Mouse (Mus musculus): ENCODE results near the gene Pbp2.

The Pbp2 gene

GRCm38 (mm10) chr6:135302421-135303125 lies 7.6 kb downstream of the Pbp2 start:
- no peak for DNase-seq (ENCODE audit: extremely low read depth, low read depth, low spot score)

- DNase-seq (ENCODE audit: extremely low read depth, low read depth, low spot score), result no peak
These were observed 9.7 kb downstream of the Pbp2 start for GRCm38 (mm10) chr6:135300469-135300868.

DNA sequence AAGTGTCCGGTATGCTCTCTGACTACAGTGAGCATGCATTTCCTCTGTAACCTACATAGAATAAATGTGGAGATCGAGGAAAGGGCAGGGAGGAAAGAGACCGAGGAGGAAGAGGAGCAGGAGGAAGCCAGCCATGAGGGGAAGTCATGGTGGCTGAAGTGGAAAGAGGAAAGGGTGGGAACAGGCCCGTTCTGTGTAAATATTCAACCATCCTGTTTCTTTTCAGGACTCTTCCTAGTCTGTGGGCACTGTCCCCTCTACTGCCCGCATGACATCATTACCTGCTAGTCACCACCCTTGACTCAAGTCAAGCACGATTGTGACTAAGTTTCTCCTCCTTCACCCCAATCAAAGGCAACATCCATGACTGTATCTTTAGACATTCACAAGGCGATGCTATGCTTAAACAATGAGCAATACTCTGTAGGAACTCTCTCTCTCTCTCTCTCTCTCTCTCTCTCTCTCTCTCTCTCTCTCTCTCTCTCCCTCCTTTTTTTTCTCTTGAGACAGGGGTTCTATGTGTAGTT lies 11.1 kb downstream of the Pbp2 start:
- no peak for DNase-seq (ENCODE audit: extremely low read depth, low read depth, low spot score)

- no peak for DNase-seq (ENCODE audit: extremely low read depth, low read depth, low spot score)
These were observed 12.6 kb downstream of the Pbp2 start for GRCm38 (mm10) chr6:135297570-135297969.

- DNase-seq (ENCODE audit: extremely low read depth, low read depth, low spot score), result no peak
These were observed 13.9 kb downstream of the Pbp2 start for GRCm38 (mm10) chr6:135296267-135296666.

DNA sequence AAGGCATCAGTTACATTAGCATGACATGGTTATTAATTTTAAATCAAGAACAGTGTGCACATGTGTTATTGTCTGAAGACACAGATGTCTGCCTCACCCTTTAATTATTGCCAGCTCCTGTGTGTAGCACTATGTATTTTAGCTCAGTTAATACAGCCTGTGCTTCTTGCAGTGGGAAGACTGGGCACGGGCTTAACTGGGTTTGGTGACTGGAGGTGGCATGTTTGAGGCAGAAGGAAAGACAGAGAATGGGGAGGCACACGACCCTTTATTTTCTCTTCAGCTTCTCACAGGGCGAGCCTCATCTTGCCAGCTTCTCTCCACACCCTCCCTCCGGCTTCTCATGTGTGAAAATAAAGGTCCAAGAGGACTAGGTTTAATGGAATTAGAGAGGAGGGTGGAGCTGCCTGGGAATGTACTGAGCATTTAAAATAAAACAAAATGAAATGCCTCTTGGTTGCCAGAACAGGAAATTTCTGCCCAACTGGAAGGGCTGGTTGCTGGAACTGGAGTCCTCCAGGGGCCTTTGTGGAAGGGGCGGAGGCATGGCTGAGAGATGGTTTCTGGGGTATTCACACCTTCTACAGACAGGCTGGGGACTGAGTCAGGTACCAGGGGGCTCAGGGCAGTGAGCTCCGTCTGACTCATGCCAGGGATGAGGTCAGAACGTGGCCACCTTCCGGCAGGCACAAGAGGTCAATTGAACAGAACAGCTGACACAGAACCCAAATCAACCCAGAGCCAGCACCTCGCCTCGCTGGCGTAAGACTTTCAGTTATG lies 14.9 kb downstream of the Pbp2 start:
- peak; percentile 46 for DNase-seq (ENCODE audit: extremely low read depth, low read depth, low spot score)

DNA sequence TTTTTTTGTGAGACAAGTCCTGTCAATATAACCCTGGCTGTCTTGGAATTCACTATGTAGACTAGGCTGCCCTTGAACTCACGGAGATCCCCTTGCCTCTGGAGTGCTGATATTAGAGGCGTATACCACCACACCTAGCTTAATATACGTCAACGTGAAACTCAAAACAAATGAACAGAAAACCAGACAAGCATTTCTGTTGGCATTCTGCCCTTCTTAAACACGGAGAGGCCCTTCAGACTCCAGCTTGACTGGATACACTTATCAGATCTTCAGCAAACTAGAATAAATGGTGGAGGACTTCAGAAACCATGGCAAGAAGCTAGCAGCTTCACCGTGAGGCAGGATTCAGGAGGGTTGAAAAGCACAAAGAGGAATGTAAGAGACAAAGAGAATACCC lies 16.1 kb downstream of the Pbp2 start:
- DNase-seq (ENCODE audit: extremely low read depth, low read depth, low spot score), result no peak

DNA sequence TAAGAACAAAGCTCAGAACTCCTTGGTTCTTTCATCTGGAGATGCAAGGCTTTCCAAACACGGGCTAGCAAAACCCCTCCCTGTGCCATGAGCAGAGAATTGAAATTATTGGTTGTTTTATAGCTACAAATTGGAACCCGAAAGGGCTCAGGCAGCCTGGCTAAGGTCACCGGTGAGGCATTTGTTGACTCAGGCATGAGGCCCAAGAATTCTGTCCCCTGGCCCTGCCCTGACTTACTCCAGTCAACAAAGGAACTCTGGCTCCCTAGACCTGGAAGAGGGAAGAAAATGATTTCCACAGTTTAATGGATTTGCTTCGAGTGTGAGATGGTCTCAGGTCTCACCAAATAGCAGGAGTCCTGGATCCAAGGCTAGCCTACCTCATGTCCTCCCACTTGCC lies 17.8 kb downstream of the Pbp2 start:
- DNase-seq (ENCODE audit: extremely low read depth, low read depth, low spot score), result no peak

DNA sequence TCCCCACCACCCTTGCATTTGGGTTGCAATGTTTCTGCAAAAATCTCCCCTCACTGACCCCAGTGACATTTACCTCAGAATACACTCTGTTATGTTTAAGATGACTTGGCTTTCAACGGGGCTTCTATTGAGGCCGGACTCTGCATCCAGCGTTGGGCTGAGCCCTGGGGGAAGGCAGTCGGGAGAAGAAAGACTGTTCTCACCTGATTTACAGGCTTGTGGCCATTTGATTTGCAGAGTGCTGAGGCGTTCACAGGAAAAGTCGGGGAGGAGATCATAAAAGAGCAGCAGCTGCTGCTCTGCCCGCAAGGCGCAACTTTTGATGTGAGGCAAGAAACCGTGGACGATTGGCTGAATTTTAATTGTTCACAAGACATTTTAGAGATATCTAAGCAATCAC lies 30.3 kb downstream of the Pbp2 start:
- no peak for DNase-seq (ENCODE audit: extremely low read depth, low read depth, low spot score)

DNA sequence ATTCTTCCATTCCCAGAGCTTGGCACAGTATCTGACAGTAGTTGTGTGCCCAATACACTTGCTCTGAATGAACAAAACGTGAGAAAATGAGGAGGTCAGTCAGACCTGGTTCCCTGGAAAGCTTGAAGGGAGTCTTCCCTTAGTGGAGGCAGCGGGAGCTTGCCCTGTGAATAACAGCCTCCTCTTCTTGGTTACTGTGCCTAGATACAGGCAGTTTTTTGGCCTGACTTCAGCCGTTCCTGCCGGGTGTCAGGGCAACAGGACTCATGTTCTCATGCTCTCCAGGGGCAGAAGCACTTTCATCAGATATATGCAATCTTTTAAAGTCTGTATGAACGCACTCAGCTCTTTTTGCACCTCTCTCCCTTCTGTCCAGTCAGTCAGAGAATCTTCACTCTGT lies 30.9 kb downstream of the Pbp2 start:
- no peak for DNase-seq (ENCODE audit: extremely low read depth, low read depth, low spot score)

GRCm38 (mm10) chr6:135278302-135278701 lies 31.9 kb downstream of the Pbp2 start:
- DNase-seq (ENCODE audit: extremely low read depth, low read depth, low spot score), result no peak

DNA sequence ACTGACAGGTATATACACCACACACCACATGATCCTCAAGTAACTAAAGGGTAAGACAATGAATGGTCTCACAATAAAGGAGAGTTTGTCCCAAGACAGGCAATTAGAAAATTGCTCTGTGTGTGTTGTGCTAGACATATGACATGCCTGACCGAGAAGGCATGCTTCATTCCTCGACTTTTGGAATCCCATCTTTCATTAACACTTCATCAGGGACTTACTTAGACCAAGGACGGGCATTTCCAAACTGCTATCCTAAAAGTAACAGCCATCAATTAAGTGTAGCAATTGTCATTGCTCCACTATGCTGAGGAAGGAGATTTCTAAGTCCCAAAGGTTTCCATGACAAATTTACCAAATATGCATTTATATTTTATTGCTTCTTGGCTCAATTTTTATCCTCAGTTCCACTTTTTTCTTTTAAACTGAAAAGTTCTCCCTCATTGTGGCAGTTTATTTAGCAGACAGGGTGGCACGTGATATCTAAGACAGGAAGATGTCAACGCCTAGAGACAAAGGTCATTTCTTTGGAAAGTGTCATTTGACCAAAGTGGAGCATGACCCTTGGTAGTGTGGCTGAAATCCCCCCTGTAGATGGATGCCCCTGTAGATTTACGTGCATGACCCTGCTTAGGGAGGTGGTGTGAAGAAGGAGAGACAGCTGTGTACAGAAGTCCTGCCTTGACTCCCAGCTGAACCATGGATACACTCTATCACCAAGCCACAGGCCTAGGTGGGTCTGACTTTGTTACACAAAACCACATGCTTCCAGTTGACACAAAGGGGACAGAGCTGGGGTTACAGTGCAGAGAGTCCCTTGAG lies 33.5 kb downstream of the Pbp2 start:
- no peak for DNase-seq (ENCODE audit: extremely low read depth, low read depth, low spot score)

GRCm38 (mm10) chr6:135275231-135275630 lies 35.0 kb downstream of the Pbp2 start:
- no peak for DNase-seq (ENCODE audit: extremely low read depth, low read depth, low spot score)

- no peak for DNase-seq (ENCODE audit: extremely low read depth, low read depth, low spot score)
These were observed 37.1 kb downstream of the Pbp2 start for GRCm38 (mm10) chr6:135273066-135273465.

DNA sequence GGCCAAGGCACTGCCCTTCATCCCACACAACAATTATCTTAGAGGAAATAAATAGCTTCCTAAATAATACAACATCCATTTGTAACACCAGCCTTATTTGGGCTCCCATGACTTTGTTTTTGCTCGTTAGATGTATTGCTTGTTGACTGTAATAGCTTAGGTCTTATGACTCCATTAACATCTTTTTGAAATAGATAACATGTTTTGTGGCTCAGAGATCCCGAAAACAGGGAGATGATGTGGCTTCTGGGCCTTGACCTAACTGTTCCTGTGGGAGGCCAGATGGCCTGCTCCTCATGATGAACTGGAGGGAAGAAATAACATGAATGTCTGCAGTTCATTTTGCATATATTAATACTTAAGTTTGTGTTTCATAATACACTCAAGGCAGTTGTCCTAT lies 38.4 kb downstream of the Pbp2 start:
- DNase-seq (ENCODE audit: extremely low read depth, low read depth, low spot score), result no peak

DNA sequence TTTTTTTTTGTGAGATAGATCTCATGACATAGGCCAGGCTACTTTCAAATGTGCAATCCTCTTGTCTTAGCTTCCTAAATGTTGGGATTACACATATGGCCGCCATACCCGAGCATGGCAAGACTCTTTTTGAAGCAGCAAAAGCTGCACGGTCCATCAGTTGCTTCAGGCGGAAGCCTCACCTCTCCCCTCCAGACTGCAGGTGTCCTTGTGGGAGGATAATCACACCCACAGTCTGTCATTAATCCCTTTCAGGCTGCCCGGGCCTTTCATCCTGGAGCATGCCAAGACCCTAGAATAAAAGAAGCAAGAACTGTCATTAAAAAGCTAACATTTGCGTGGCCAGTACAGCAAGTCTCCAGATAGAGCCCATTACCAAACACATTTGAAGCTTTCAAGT lies 40.6 kb downstream of the Pbp2 start:
- DNase-seq (ENCODE audit: extremely low read depth, low read depth, low spot score), result no peak

DNA sequence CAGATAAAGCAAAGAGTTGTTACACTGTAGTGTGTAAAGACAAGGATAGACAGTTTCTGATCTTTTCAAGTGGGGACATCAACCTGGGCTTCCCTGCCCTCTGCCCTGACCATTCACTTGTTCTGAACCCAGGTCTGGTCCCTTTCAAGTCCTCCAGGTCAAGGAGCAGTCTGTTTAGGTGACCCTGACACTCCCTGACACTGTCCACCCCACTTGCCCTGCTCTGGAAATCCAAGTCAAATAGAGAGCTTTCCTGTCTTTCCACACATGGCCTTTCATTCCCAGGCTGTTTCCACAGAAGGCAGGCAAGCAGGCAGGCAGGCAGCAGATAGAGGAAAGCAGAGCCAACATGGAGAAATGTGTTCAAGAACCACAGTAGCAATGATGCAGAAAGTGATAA lies 41.8 kb downstream of the Pbp2 start:
- no peak for DNase-seq (ENCODE audit: extremely low read depth, low read depth, low spot score)

- DNase-seq (ENCODE audit: extremely low read depth, low read depth, low spot score), result no peak
These were observed 43.0 kb downstream of the Pbp2 start for GRCm38 (mm10) chr6:135267221-135267620.

DNA sequence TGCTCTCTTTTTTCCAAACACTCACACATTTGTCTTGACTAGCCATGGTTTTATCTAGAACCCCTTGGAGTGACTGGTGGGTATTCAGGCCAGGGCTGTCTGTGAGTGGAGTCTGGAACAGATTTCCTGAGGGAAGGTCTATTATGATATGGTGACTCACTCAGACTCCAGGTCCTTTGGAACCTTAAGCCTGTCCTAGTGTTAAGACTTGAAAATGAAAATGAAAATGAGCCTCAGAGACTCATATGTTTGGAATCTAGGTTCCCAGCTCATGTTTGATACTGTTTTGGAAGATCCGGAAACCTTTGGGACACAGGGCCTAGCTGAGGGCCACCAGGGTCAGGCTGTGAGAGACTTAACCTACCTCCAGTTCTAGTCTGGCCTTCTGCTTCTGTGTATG lies 44.1 kb downstream of the Pbp2 start:
- DNase-seq (ENCODE audit: extremely low read depth, low read depth, low spot score), result no peak

DNA sequence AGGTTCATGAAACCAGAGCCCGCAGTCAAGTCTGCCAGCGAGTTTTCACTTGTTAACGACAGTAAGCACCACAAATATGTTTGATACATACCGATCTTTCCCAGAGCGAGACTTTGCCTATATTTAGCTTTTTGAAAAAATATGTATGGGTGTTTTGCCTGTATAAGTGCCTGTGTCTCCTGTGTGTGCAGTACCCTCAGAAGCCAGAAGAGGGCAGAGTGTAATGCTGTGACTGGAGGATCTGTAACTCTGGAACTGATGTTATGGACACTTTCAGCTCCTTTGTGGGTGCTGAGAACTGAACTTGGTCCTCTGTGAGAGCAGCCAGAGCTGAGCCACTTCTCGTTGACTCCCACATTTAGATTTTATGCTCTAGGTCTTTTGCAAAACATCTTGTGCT lies 46.1 kb downstream of the Pbp2 start:
- no peak for DNase-seq (ENCODE audit: extremely low read depth, low read depth, low spot score)

- no peak for DNase-seq (ENCODE audit: extremely low read depth, low read depth, low spot score)
These were observed 47.6 kb downstream of the Pbp2 start for GRCm38 (mm10) chr6:135262565-135262964.

DNA sequence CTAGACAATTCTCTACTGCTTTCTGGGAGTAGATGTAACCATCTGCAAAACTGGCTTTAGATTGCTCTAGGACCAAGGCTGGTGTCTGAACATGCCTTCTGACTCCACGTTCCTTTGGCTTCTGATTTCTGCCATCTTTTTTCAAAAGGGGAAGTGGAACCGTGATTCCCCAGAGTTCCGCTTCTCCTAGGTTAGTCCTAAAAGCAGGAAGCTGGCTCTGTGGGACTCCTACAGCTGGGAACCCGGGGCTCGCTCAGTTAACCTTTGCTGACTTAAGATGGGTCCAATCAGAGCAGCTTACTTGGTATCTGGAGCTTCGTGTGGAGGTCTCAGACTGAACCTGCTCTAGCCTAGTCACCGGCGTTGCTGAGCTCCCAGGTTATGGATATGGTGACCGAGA lies 49.1 kb downstream of the Pbp2 start:
- DNase-seq (ENCODE audit: extremely low read depth, low read depth, low spot score), result no peak

Measured in fat pad, adult 2 months (tissue).